Mouse (Mus musculus): ENCODE results near the gene Drd5. TPM values are rescaled to one million over a fixed set of nuclear protein-coding genes. Genes with fewer than 3 reads are reported as not detected.

The Drd5 gene
- 0.21 and 0.57 TPM in 2 replicates for polyA plus RNA-seq (2014; fragmentation: Nextera tagmentation; extraction: Ambion mirVana)

DNA sequence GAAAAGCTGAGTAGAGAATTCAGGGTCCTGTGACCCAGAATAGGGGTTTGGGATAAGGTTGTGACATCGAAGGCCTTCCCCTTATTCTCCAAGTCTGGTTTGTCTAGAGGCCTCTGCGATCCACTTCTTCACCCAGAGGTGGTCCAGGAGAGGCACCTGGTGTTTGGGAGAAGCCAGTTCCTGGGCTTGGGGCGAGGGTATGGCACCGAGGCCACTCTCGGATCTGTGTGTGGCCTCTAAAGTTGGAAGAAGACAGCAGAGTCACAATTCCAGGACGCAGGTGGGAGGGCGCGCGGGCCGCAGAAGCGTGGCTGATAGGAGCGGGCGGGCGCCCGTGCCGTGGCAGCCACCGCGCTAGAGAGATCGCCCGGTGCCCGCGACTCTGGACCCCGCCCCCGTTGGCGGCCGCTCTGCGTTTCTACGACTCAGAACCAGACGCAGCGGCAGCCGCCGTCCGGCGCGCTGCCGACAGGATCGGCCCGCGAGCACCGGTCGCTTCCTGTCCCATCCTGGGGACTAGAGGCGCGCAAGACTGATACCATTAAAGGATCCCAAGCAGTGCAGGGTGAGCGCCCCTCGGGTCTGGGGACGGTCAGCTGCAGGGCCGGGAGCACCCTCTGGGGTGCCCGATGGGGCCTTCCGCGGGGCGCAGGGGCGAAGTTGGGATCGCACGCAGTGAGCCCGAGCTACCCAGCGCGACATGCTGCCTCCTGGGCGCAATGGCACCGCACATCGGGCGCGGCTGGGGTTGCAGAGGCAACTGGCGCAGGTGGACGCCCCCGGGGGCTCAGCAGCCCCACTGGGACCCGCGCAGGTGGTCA, at the start of gene Drd5:
Gene Drd5 (plus strand): TSS at position 402 of the 821 bp plus-strand sequence.
- H3K36me3 ChIP-seq (ENCODE audit: control insufficient read depth, insufficient read depth, low read length) = no peaks in the 10 kb centered on the region
- H3K27me3 ChIP-seq (ENCODE audit: control insufficient read depth, insufficient read depth, low read length) = peaks cover 36% of the 10 kb centered on the region
- ATAC-seq (ENCODE audit: low FRiP score, low TSS enrichment) (peak; percentile 31; the same call in 1 of the 2 replicates), DNase-seq (peak; percentile 59)
- no peak within 1 kb of the TSS for H3K27ac ChIP-seq (replicated peaks; ENCODE audit: low read depth, low read length)
- no peaks in the 10 kb centered on the region for H3K4me1 ChIP-seq (ENCODE audit: control insufficient read depth, insufficient read depth, low read length)
- peak within 1 kb of the TSS; percentile 52 for H3K9ac ChIP-seq (replicated peaks; ENCODE audit: low read length)
- H3K4me3 ChIP-seq (replicated peaks; ENCODE audit: low read depth, low read length) = peak within 1 kb of the TSS; percentile 42
- peak within 1 kb of the TSS; percentile 70 for H3K4me2 ChIP-seq (ENCODE audit: low read length)
- H3K9me3 ChIP-seq (ENCODE audit: control insufficient read depth, low read length) = no peaks in the 10 kb centered on the region
- WGBS = 3% methylated on average over 67 of the region's 67 CpGs

DNA sequence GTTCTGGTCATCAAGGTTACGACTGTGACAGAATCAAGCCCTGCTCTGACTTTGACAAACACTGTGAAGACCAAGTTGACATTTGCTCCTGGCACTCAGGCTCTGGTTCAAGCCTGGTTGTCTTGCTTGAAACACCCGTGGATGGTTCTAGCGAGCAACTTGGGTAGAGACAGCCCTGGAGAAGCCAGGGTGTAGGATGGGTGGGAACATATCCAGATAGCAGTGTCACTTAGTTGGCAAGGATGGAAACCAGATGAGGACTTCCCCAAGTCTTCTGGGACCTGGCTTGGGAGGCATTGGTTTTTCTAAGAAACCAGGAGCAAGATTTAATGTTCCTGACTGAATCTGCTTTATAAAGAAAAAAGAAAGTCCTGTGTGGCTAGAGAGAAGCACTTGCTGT, 48.2 kb upstream of the Drd5 start:
- Histone ChIP-seq H3K9ac (replicated peaks; ENCODE audit: low read length) (no peak overlapping the region), H3K27ac (replicated peaks; ENCODE audit: low read depth, low read length) (no peak overlapping the region), H3K9me3 (ENCODE audit: control insufficient read depth, low read length) (no peaks in the 10 kb centered on the region), H3K4me1 (ENCODE audit: control insufficient read depth, insufficient read depth, low read length) (no peaks in the 10 kb centered on the region), H3K36me3 (ENCODE audit: control insufficient read depth, insufficient read depth, low read length) (peaks cover 46% of the 10 kb centered on the region), H3K4me3 (replicated peaks; ENCODE audit: low read depth, low read length) (no peak overlapping the region), H3K4me2 (ENCODE audit: low read length) (no peak overlapping the region), H3K27me3 (ENCODE audit: control insufficient read depth, insufficient read depth, low read length) (peaks cover 21% of the 10 kb centered on the region)
- 90% methylated on average over 3 of the region's 3 CpGs for WGBS
- ATAC-seq (ENCODE audit: low FRiP score, low TSS enrichment) (no peak), DNase-seq (no peak)

DNA sequence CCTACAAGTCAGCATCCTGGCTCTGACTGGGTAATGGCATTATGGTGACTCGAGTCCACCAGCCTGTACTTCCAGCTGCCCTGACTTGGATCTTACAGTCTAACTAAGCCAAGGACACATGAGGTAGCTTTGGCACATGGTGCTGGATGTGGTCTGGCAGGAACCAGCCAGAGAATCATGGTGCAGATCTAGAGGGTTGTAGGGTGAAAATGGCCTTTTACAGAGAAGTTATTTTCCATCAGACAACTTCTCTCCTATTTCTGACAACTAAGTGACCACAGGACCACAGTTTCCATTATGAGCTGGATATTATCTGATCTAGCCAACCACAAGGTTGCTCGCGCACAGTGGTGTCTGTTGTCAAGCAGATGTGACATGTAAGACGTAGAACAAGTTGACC, 45.3 kb upstream of the Drd5 start:
- no peak overlapping the region for H3K4me2 ChIP-seq (ENCODE audit: low read length)
- peaks cover 44% of the 10 kb centered on the region for H3K27me3 ChIP-seq (ENCODE audit: control insufficient read depth, insufficient read depth, low read length)
- no peak overlapping the region for H3K4me3 ChIP-seq (replicated peaks; ENCODE audit: low read depth, low read length)
- H3K9me3 ChIP-seq (ENCODE audit: control insufficient read depth, low read length) = no peaks in the 10 kb centered on the region
- peaks cover 18% of the 10 kb centered on the region for H3K36me3 ChIP-seq (ENCODE audit: control insufficient read depth, insufficient read depth, low read length)
- WGBS = 89% methylated on average over 4 of the region's 4 CpGs
- DNase-seq (no peak), ATAC-seq (ENCODE audit: low FRiP score, low TSS enrichment) (no peak)
- no peak overlapping the region for H3K9ac ChIP-seq (replicated peaks; ENCODE audit: low read length)
- H3K27ac ChIP-seq (replicated peaks; ENCODE audit: low read depth, low read length) = no peak overlapping the region
- peaks cover 9% of the 10 kb centered on the region for H3K4me1 ChIP-seq (ENCODE audit: control insufficient read depth, insufficient read depth, low read length)

DNA sequence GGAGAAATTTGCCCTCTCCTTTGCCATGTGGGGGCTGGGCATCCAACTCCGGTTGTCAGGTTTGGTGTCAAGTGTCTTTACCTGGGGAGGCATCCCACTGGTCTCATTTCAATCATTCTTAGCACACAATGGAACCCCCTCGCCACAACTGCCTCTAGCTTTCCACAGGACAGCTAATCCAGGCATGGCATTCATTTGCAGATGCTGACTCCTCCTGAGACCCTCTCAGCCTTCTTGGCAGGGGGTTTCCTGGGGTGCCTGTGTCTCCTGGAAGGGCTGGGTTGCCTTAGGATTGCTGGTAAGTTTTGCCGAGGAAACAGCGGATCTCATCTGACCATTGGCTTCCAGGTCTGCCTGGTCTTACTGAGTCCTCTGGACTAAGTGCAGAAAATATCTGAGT, 43.4 kb upstream of the Drd5 start, which contains the start of gene Otop1:
Gene Otop1 (plus strand): TSS at position 202 of the 400 bp plus-strand sequence.
- Histone ChIP-seq H3K4me3 (replicated peaks; ENCODE audit: low read depth, low read length) (0 out of 2 replicates have a peak within 1 kb of the TSS, but pooled peaks have one; percentile 34), H3K4me2 (ENCODE audit: low read length) (peak within 1 kb of the TSS; percentile 59), H3K27me3 (ENCODE audit: control insufficient read depth, insufficient read depth, low read length) (peaks cover 54% of the 10 kb centered on the region), H3K4me1 (ENCODE audit: control insufficient read depth, insufficient read depth, low read length) (peaks cover 9% of the 10 kb centered on the region), H3K9ac (replicated peaks; ENCODE audit: low read length) (0 out of 2 replicates have a peak within 1 kb of the TSS, but pooled peaks have one; percentile 7), H3K27ac (replicated peaks; ENCODE audit: low read depth, low read length) (no peak within 1 kb of the TSS), H3K36me3 (ENCODE audit: control insufficient read depth, insufficient read depth, low read length) (peaks cover 5% of the 10 kb centered on the region), H3K9me3 (ENCODE audit: control insufficient read depth, low read length) (no peaks in the 10 kb centered on the region)
- 2% methylated on average over 4 of the region's 4 CpGs for WGBS
- no peak for ATAC-seq (ENCODE audit: low FRiP score, low TSS enrichment)
- DNase-seq = no peak

- DNase-seq = peak; percentile 35
- Histone ChIP-seq H3K36me3 (ENCODE audit: control insufficient read depth, insufficient read depth, low read length) (peaks cover 2% of the 10 kb centered on the region), H3K4me2 (ENCODE audit: low read length) (peak overlapping the region; percentile 59), H3K27me3 (ENCODE audit: control insufficient read depth, insufficient read depth, low read length) (peaks cover 54% of the 10 kb centered on the region), H3K4me3 (replicated peaks; ENCODE audit: low read depth, low read length) (no peak overlapping the region), H3K27ac (replicated peaks; ENCODE audit: low read depth, low read length) (no peak overlapping the region), H3K9me3 (ENCODE audit: control insufficient read depth, low read length) (no peaks in the 10 kb centered on the region), H3K4me1 (ENCODE audit: control insufficient read depth, insufficient read depth, low read length) (peaks cover 9% of the 10 kb centered on the region), H3K9ac (replicated peaks; ENCODE audit: low read length) (0 out of 2 replicates have a peak overlapping the region, but pooled peaks have one; percentile 7)
- ATAC-seq (ENCODE audit: low FRiP score, low TSS enrichment) = no peak
- WGBS = 1% methylated on average over 19 of the region's 19 CpGs
Measured at GRCm38 (mm10) chr5:38276451-38276850, 42.7 kb upstream of the Drd5 start.

- Histone ChIP-seq H3K9me3 (ENCODE audit: control insufficient read depth, low read length) (no peaks in the 10 kb centered on the region), H3K9ac (replicated peaks; ENCODE audit: low read length) (peak overlapping the region; percentile 17; the same call in 1 of the 2 replicates), H3K4me1 (ENCODE audit: control insufficient read depth, insufficient read depth, low read length) (peaks cover 9% of the 10 kb centered on the region), H3K27ac (replicated peaks; ENCODE audit: low read depth, low read length) (no peak overlapping the region), H3K27me3 (ENCODE audit: control insufficient read depth, insufficient read depth, low read length) (peaks cover 54% of the 10 kb centered on the region), H3K4me2 (ENCODE audit: low read length) (peak overlapping the region; percentile 59), H3K36me3 (ENCODE audit: control insufficient read depth, insufficient read depth, low read length) (no peaks in the 10 kb centered on the region), H3K4me3 (replicated peaks; ENCODE audit: low read depth, low read length) (peak overlapping the region; percentile 34)
- ATAC-seq (ENCODE audit: low FRiP score, low TSS enrichment) (no peak), DNase-seq (peak; percentile 46)
- under 1% methylated on average over 65 of the region's 65 CpGs for WGBS
Measured at GRCm38 (mm10) chr5:38277098-38277866, 41.9 kb upstream of the Drd5 start.

DNA sequence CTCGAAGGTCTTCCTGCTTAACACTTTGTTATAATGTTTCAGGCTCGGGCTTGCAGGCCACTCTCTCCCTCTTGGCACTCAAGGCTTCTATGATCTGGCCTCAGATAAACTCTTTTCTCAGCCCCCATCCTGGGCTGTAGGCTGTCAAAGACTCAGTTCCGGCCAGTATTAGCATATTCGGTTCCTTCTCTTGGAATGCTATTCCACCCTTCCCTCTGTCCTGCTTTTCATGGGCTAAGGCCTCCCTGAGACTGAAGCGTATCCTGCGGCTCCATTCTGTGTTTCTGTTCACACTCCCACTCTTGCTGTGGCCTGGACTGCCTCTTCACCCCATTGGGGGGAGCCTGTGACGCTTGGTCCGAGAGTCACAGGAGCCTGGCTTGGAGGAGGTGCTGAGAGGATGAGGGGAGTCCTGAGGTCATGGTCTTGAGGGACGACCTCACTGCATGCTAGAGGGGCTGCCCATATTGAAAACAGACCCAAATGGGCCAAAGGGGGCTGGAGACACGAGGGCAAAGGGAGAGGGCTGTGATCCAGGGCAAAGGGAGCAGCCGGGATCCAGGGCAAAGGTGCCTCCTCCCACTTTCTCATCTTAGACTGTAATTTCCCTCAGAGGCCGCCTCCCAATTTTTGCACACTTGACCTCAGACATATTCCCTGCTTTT, 41.1 kb upstream of the Drd5 start:
- peaks cover 9% of the 10 kb centered on the region for H3K4me1 ChIP-seq (ENCODE audit: control insufficient read depth, insufficient read depth, low read length)
- DNase-seq (no peak), ATAC-seq (ENCODE audit: low FRiP score, low TSS enrichment) (no peak)
- no peaks in the 10 kb centered on the region for H3K36me3 ChIP-seq (ENCODE audit: control insufficient read depth, insufficient read depth, low read length)
- peak overlapping the region; percentile 34; the same call in 1 of the 2 replicates for H3K4me3 ChIP-seq (replicated peaks; ENCODE audit: low read depth, low read length)
- H3K4me2 ChIP-seq (ENCODE audit: low read length) = peak overlapping the region; percentile 59
- H3K27me3 ChIP-seq (ENCODE audit: control insufficient read depth, insufficient read depth, low read length) = peaks cover 54% of the 10 kb centered on the region
- no peak overlapping the region for H3K9ac ChIP-seq (replicated peaks; ENCODE audit: low read length)
- H3K27ac ChIP-seq (replicated peaks; ENCODE audit: low read depth, low read length) = no peak overlapping the region
- WGBS = 16% methylated on average over 12 of the region's 12 CpGs
- H3K9me3 ChIP-seq (ENCODE audit: control insufficient read depth, low read length) = no peaks in the 10 kb centered on the region

GRCm38 (mm10) chr5:38280075-38280474, 39.1 kb upstream of the Drd5 start:
- 43% methylated on average over 1 of the region's 1 CpGs for WGBS
- H3K4me3 ChIP-seq (replicated peaks; ENCODE audit: low read depth, low read length) = no peak overlapping the region
- H3K36me3 ChIP-seq (ENCODE audit: control insufficient read depth, insufficient read depth, low read length) = no peaks in the 10 kb centered on the region
- DNase-seq (no peak), ATAC-seq (ENCODE audit: low FRiP score, low TSS enrichment) (no peak)
- peaks cover 9% of the 10 kb centered on the region for H3K4me1 ChIP-seq (ENCODE audit: control insufficient read depth, insufficient read depth, low read length)
- no peak overlapping the region for H3K4me2 ChIP-seq (ENCODE audit: low read length)
- H3K9me3 ChIP-seq (ENCODE audit: control insufficient read depth, low read length) = no peaks in the 10 kb centered on the region
- no peak overlapping the region for H3K9ac ChIP-seq (replicated peaks; ENCODE audit: low read length)
- H3K27ac ChIP-seq (replicated peaks; ENCODE audit: low read depth, low read length) = no peak overlapping the region
- peaks cover 42% of the 10 kb centered on the region for H3K27me3 ChIP-seq (ENCODE audit: control insufficient read depth, insufficient read depth, low read length)

All from midbrain, embryonic 14.5 days (tissue).